Mouse (Mus musculus): ENCODE results near the gene Itprid2. TPM values are rescaled to one million over a fixed set of nuclear protein-coding genes. Genes with fewer than 3 reads are reported as not detected.

Itprid2 gene
- polyA plus RNA-seq, 1 experiment = 6.7 TPM

GRCm38 (mm10) chr2:79606033-79606432 is 29.1 kb upstream of the Itprid2 start:
- H3K4me3 ChIP-seq (ENCODE audit: control insufficient read depth, insufficient read depth, low read length) = no peak overlapping the region
- 58% methylated on average over 2 of the region's 2 CpGs for WGBS

GRCm38 (mm10) chr2:79607181-79607580 is 28.0 kb upstream of the Itprid2 start:
- H3K36me3 ChIP-seq (ENCODE audit: control insufficient read depth, insufficient read depth, low read length) = no peaks in the 10 kb centered on the region
- 92% methylated on average over 2 of the region's 2 CpGs for WGBS
- no peak overlapping the region for H3K27ac ChIP-seq (ENCODE audit: control insufficient read depth, insufficient read depth, low read length)
- H3K4me3 ChIP-seq (ENCODE audit: control insufficient read depth, insufficient read depth, low read length) = no peak overlapping the region
- H3K27me3 ChIP-seq (ENCODE audit: control insufficient read depth, insufficient read depth, low read length) = no peaks in the 10 kb centered on the region
- no peaks in the 10 kb centered on the region for H3K4me1 ChIP-seq (replicated peaks; ENCODE audit: control insufficient read depth, insufficient read depth, low read length)
- TF ChIP-seq CTCF (IDR thresholded peaks at IDR 0.05; ENCODE audit: borderline replicate concordance, control insufficient read depth, extremely low read depth, insufficient read depth, low read length, poor library complexity) = no peak
- no peak for DNase-seq

More at GRCm38 (mm10) chr2:79606033-79606432, 29.1 kb upstream of the Itprid2 start:
- no peak for DNase-seq
- TF ChIP-seq POLR2A (IDR thresholded peaks at IDR 0.05; ENCODE audit: control insufficient read depth, extremely low read depth, insufficient read depth, low read length, poor library complexity) (no peak), CTCF (IDR thresholded peaks at IDR 0.05; ENCODE audit: borderline replicate concordance, control insufficient read depth, extremely low read depth, insufficient read depth, low read length, poor library complexity) (no peak)
- H3K4me1 ChIP-seq (replicated peaks; ENCODE audit: control insufficient read depth, insufficient read depth, low read length) = no peaks in the 10 kb centered on the region
- no peak overlapping the region for H3K27ac ChIP-seq (ENCODE audit: control insufficient read depth, insufficient read depth, low read length)
- H3K27me3 ChIP-seq (ENCODE audit: control insufficient read depth, insufficient read depth, low read length) = no peaks in the 10 kb centered on the region
- no peaks in the 10 kb centered on the region for H3K36me3 ChIP-seq (ENCODE audit: control insufficient read depth, insufficient read depth, low read length)

GRCm38 (mm10) chr2:79608301-79609074 is 26.7 kb upstream of the Itprid2 start:
- WGBS = 93% methylated on average over 8 of the region's 8 CpGs
- Histone ChIP-seq H3K36me3 (ENCODE audit: control insufficient read depth, insufficient read depth, low read length) (no peaks in the 10 kb centered on the region), H3K4me1 (replicated peaks; ENCODE audit: control insufficient read depth, insufficient read depth, low read length) (no peaks in the 10 kb centered on the region), H3K27ac (ENCODE audit: control insufficient read depth, insufficient read depth, low read length) (no peak overlapping the region), H3K4me3 (ENCODE audit: control insufficient read depth, insufficient read depth, low read length) (no peak overlapping the region), H3K27me3 (ENCODE audit: control insufficient read depth, insufficient read depth, low read length) (no peaks in the 10 kb centered on the region)
- DNase-seq = no peak
- TF ChIP-seq POLR2A (IDR thresholded peaks at IDR 0.05; ENCODE audit: control insufficient read depth, extremely low read depth, insufficient read depth, low read length, poor library complexity) (no peak), CTCF (IDR thresholded peaks at IDR 0.05; ENCODE audit: borderline replicate concordance, control insufficient read depth, extremely low read depth, insufficient read depth, low read length, poor library complexity) (no peak)

DNA sequence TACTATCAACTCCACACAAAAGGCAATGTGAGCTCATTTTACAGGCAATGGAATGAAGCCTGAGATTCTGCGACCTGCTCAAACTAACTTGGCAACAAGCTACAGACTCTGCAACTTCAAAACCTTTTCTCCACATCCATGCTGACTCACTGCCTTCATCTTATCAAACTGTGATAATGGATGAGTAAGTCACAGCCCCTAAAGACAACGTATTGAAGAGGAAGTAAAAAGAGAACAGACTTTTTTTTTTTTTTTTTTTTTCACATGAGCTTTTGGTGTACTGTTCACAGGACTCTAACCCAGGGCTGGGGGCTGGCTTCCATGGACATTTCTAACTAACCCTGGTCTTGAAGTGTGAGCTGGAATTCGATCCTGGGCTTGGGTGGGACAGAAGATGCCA is 24.3 kb upstream of the Itprid2 start:
- Histone ChIP-seq H3K4me3 (ENCODE audit: control insufficient read depth, insufficient read depth, low read length) (no peak overlapping the region), H3K4me1 (replicated peaks; ENCODE audit: control insufficient read depth, insufficient read depth, low read length) (no peaks in the 10 kb centered on the region), H3K27me3 (ENCODE audit: control insufficient read depth, insufficient read depth, low read length) (no peaks in the 10 kb centered on the region), H3K27ac (ENCODE audit: control insufficient read depth, insufficient read depth, low read length) (no peak overlapping the region), H3K36me3 (ENCODE audit: control insufficient read depth, insufficient read depth, low read length) (no peaks in the 10 kb centered on the region)
- DNase-seq = no peak
- TF ChIP-seq CTCF (IDR thresholded peaks at IDR 0.05; ENCODE audit: borderline replicate concordance, control insufficient read depth, extremely low read depth, insufficient read depth, low read length, poor library complexity) (no peak), POLR2A (IDR thresholded peaks at IDR 0.05; ENCODE audit: control insufficient read depth, extremely low read depth, insufficient read depth, low read length, poor library complexity) (no peak)
- WGBS = 51% methylated on average over 3 of the region's 3 CpGs

- Histone ChIP-seq H3K4me1 (replicated peaks; ENCODE audit: control insufficient read depth, insufficient read depth, low read length) (no peaks in the 10 kb centered on the region), H3K27ac (ENCODE audit: control insufficient read depth, insufficient read depth, low read length) (no peak overlapping the region), H3K36me3 (ENCODE audit: control insufficient read depth, insufficient read depth, low read length) (no peaks in the 10 kb centered on the region), H3K4me3 (ENCODE audit: control insufficient read depth, insufficient read depth, low read length) (no peak overlapping the region), H3K27me3 (ENCODE audit: control insufficient read depth, insufficient read depth, low read length) (no peaks in the 10 kb centered on the region)
- DNase-seq = no peak
- no peak for TF ChIP-seq POLR2A (IDR thresholded peaks at IDR 0.05; ENCODE audit: control insufficient read depth, extremely low read depth, insufficient read depth, low read length, poor library complexity)
- TF ChIP-seq CTCF (IDR thresholded peaks at IDR 0.05; ENCODE audit: borderline replicate concordance, control insufficient read depth, extremely low read depth, insufficient read depth, low read length, poor library complexity) = no peak
- WGBS = 68% methylated on average over 2 of the region's 2 CpGs
These were observed 17.0 kb upstream of the Itprid2 start for GRCm38 (mm10) chr2:79618145-79618544.

GRCm38 (mm10) chr2:79618614-79619568 is 16.3 kb upstream of the Itprid2 start:
- DNase-seq = no peak

More at GRCm38 (mm10) chr2:79618614-79619568, 16.3 kb upstream of the Itprid2 start:
- WGBS = 80% methylated on average over 6 of the region's 6 CpGs
- TF ChIP-seq CTCF (IDR thresholded peaks at IDR 0.05; ENCODE audit: borderline replicate concordance, control insufficient read depth, extremely low read depth, insufficient read depth, low read length, poor library complexity) (no peak), POLR2A (IDR thresholded peaks at IDR 0.05; ENCODE audit: control insufficient read depth, extremely low read depth, insufficient read depth, low read length, poor library complexity) (no peak)
- Histone ChIP-seq H3K27ac (ENCODE audit: control insufficient read depth, insufficient read depth, low read length) (no peak overlapping the region), H3K36me3 (ENCODE audit: control insufficient read depth, insufficient read depth, low read length) (no peaks in the 10 kb centered on the region), H3K27me3 (ENCODE audit: control insufficient read depth, insufficient read depth, low read length) (no peaks in the 10 kb centered on the region), H3K4me3 (ENCODE audit: control insufficient read depth, insufficient read depth, low read length) (no peak overlapping the region), H3K4me1 (replicated peaks; ENCODE audit: control insufficient read depth, insufficient read depth, low read length) (no peaks in the 10 kb centered on the region)
